Mouse (Mus musculus): ENCODE measurements around the gene Pik3r6. TPM values are rescaled to one million over a fixed set of nuclear protein-coding genes. Genes with fewer than 3 reads are reported as not detected.
A peak's percentile ranks its signal among the peaks of the same experiment; 100 is the strongest.

Gene Pik3r6
- polyA plus RNA-seq, 1 experiment from 2014 or later, result 2.1 TPM

DNA sequence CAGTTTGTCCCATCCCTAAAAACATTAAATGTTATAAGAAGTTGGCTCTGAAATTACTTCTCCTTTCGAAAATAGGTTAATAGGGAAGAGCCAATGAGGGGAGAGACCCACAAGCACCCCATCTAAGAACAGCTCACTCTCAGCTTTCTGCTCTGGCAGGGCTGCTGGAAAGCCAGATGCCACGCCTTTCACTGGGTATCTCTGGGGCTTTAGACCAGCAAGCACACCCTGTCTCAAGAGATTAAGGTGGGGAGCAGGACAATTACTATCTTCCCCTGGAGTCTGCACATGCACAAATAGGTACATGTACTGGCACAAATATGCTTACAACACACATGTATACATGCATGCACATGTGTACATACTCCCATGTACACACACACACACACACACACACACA, 95.1 kb downstream of the Pik3r6 start:
- no peaks in the 10 kb centered on the region for H3K27me3 ChIP-seq
- no peaks in the 10 kb centered on the region for H3K9me3 ChIP-seq (replicated peaks)
- no peak overlapping the region for H3K9ac ChIP-seq
- 87% methylated on average over 2 of the region's 2 CpGs for WGBS
- no peaks in the 10 kb centered on the region for H3K36me3 ChIP-seq
- H3K4me2 ChIP-seq (replicated peaks), result no peak overlapping the region
- no peak overlapping the region for H3K27ac ChIP-seq
- H3K4me3 ChIP-seq, result no peak overlapping the region
- no peak for ATAC-seq (ENCODE audit: low FRiP score)
- H3K4me1 ChIP-seq, result peaks cover 33% of the 10 kb centered on the region

GRCm38 (mm10) chr11:68600551-68601021, 97.8 kb downstream of the Pik3r6 start:
- Histone ChIP-seq H3K9me3 (replicated peaks) (no peaks in the 10 kb centered on the region), H3K9ac (no peak overlapping the region), H3K36me3 (no peaks in the 10 kb centered on the region), H3K4me3 (no peak overlapping the region), H3K27me3 (no peaks in the 10 kb centered on the region), H3K4me2 (replicated peaks) (no peak overlapping the region), H3K4me1 (peaks cover 29% of the 10 kb centered on the region), H3K27ac (peak overlapping the region; percentile 14; the same call in 1 of the 2 replicates)
- WGBS, result 51% methylated on average over 6 of the region's 6 CpGs
- ATAC-seq (ENCODE audit: low FRiP score), result no peak

DNA sequence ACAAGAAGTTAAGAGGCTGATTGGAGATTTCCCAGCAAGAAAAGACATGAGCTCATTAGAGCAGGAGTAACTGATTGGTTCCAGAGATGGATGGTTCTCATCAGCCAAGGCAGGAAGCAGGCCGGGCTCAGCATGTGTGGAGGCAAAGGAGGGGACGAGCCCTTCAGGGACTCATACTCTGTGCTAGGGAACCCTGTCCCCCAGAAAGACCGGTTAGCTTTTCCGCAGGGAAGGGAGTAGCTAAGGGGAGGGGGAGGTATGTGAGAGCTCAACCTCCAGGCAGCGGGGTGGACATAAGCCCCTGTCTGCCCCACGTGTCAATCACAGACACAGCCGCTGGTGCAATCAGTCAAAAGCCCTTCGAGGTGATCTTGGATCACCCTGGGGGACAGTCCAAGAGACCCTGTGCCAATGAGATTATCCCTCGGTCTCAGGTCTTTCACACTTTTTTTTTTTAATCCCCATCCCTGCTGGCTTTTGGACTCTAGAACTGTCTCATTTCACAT, 98.7 kb downstream of the Pik3r6 start:
- Histone ChIP-seq H3K4me1 (peaks cover 29% of the 10 kb centered on the region), H3K4me2 (replicated peaks) (no peak overlapping the region), H3K9me3 (replicated peaks) (no peaks in the 10 kb centered on the region), H3K9ac (no peak overlapping the region), H3K36me3 (no peaks in the 10 kb centered on the region), H3K4me3 (no peak overlapping the region), H3K27me3 (no peaks in the 10 kb centered on the region), H3K27ac (peak overlapping the region; percentile 14; the same call in 1 of the 2 replicates)
- ATAC-seq (ENCODE audit: low FRiP score), result no peak
- 12% methylated on average over 9 of the region's 9 CpGs for WGBS

Other genes with a start within 250 kb of the Pik3r6 start
- 50.9 and 58.7 TPM in 2 replicates for gene Ntn1, start 102.2 kb upstream of the Pik3r6 start, polyA plus RNA-seq (2016; fragmentation: Nextera tagmentation; extraction: Ambion mirVana)
- gene Pik3r5, start 70.9 kb upstream of the Pik3r6 start, polyA plus RNA-seq (2016; fragmentation: Nextera tagmentation; extraction: Ambion mirVana), result 0.81 and 1.0 TPM in 2 replicates
- gene Mfsd6l, start 53.2 kb downstream of the Pik3r6 start, polyA plus RNA-seq (2016; fragmentation: Nextera tagmentation; extraction: Ambion mirVana), result 0.14 and 0.30 TPM in 2 replicates
- gene Ccdc42, start 84.0 kb downstream of the Pik3r6 start, polyA plus RNA-seq (2016; fragmentation: Nextera tagmentation; extraction: Ambion mirVana), result 0.66 and 0.99 TPM in 2 replicates
- 158 and 161 TPM in 2 replicates for gene Myh10, start 188.5 kb downstream of the Pik3r6 start, polyA plus RNA-seq (2016; fragmentation: Nextera tagmentation; extraction: Ambion mirVana)

Data from hindbrain, embryonic 12.5 days (tissue).